Mouse (Mus musculus): ENCODE results near the gene Htr2b. TPM values are rescaled to one million over a fixed set of nuclear protein-coding genes. Genes with fewer than 3 reads are reported as not detected.

The Htr2b gene
- polyA plus RNA-seq (2015; fragmentation: Nextera tagmentation; extraction: Ambion mirVana) = 1.2 TPM in 2 replicates

DNA sequence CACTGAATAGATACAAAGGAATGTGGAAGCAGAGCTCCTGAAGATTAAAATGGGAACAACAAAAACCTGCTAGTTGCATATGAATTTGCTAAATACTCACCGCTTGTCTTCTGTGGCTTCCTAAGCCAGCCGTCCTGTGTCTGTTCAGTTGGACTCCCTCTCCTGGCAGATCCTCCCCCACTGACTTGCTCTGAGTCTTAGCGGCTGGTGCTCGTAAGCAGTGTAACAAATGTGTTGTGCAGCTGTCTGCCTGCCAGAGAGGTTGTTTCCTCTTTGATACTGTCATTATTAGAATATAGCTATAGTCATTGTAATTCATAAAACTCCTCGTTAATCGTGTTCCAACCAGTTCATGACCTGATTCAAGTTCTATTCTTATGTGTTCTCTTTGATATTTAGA lies at the start of gene Htr2b:
Htr2b (minus strand) TSS at position 192 of the 400 bp plus-strand sequence.
- WGBS = 35% methylated on average over 6 of the region's 6 CpGs
- Histone ChIP-seq H3K4me3 (replicated peaks) (no peak within 1 kb of the TSS), H3K36me3 (0 out of 2 replicates have a peak, but pooled peaks cover 3% of the 10 kb centered on the region), H3K27me3 (replicated peaks) (no peaks in the 10 kb centered on the region), H3K27ac (no peak within 1 kb of the TSS), H3K4me2 (no peak within 1 kb of the TSS), H3K4me1 (0 out of 2 replicates have a peak, but pooled peaks cover 6% of the 10 kb centered on the region), H3K9ac (no peak within 1 kb of the TSS), H3K9me3 (no peaks in the 10 kb centered on the region)
- peak; percentile 31; the same call in 1 of the 2 replicates for ATAC-seq (ENCODE audit: insufficient read depth, low FRiP score, low read depth)

DNA sequence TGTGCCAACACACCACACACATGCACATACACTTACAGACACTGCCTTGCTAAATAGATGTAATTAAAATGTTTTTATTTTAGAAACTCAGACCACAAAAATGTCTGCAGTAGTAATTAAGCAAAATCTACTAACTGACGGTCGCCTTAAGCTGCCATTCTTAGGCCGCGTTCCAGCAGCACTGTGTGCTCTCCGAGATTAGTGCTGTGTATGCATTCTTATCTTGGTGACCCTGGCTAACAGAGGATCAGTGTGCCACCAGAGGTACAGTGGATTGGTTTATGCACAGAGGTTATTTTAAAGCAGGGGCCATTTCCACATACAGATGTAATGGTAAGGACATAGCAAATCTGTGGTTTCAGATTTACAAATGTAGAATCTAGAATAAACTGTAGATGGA lies 49.3 kb upstream of the Htr2b start:
- WGBS = 74% methylated on average over 5 of the region's 5 CpGs
- ATAC-seq (ENCODE audit: insufficient read depth, low FRiP score, low read depth) = peak; percentile 81; the same call in 1 of the 2 replicates
- Histone ChIP-seq H3K4me1 (no peaks in the 10 kb centered on the region), H3K9me3 (no peaks in the 10 kb centered on the region), H3K4me3 (replicated peaks) (no peak overlapping the region), H3K4me2 (no peak overlapping the region), H3K9ac (no peak overlapping the region), H3K27ac (no peak overlapping the region), H3K36me3 (peaks cover 17% of the 10 kb centered on the region; the same call in 1 of the 2 replicates), H3K27me3 (replicated peaks) (no peaks in the 10 kb centered on the region)

DNA sequence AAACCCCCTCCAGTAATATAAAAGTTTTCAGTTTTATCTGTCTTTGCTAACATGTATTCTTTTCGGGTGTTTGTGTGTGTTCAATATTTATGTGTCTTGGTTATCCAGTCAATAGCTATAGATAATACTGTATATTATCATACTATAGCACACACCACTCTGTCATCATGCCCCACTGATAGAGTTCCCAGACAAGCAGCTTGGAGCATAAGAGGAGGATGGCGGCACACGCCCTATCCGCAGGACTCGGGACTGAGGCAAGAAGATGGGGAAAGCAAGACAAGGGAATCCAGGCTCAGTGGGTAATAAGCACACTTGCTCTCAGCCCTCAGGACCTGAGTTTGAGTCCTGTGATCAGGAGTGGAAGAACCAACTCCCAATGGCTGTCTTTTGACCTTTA lies 48.7 kb upstream of the Htr2b start:
- peaks cover 17% of the 10 kb centered on the region; the same call in 1 of the 2 replicates for H3K36me3 ChIP-seq
- no peak overlapping the region for H3K4me2 ChIP-seq

DNA sequence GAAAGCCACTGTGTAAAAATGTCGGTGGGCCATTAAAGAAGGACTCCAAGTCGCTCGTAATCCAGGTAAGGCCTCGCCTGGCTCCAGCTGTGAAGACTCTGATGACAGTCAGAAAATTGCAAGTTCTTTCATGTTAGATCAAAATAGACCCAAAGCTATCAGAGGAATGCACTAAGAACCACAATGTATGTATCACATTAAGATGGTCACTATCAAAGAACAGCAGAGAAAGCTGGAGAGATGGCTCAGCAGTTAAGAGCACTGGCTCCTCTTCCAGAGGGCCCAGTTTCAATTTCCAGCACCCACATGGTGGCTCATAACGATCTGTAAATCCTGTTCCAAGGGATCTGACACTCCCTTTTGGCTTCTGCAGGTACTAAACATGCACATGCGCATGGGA lies 48.3 kb upstream of the Htr2b start:
- 92% methylated on average over 6 of the region's 6 CpGs for WGBS
- peaks cover 17% of the 10 kb centered on the region; the same call in 1 of the 2 replicates for H3K36me3 ChIP-seq
- H3K9ac ChIP-seq = no peak overlapping the region
- no peak overlapping the region for H3K4me2 ChIP-seq
- ATAC-seq (ENCODE audit: insufficient read depth, low FRiP score, low read depth) = no peak; the same call in 1 of the 2 replicates
- H3K4me1 ChIP-seq = peaks cover 6% of the 10 kb centered on the region
- no peak overlapping the region for H3K27ac ChIP-seq
- no peaks in the 10 kb centered on the region for H3K9me3 ChIP-seq
- H3K4me3 ChIP-seq (replicated peaks) = no peak overlapping the region
- H3K27me3 ChIP-seq (replicated peaks) = no peaks in the 10 kb centered on the region

More for the DNA sequence above, 48.7 kb upstream of the Htr2b start:
- Histone ChIP-seq H3K27ac (no peak overlapping the region), H3K27me3 (replicated peaks) (no peaks in the 10 kb centered on the region), H3K4me3 (replicated peaks) (no peak overlapping the region), H3K4me1 (0 out of 2 replicates have a peak, but pooled peaks cover 2% of the 10 kb centered on the region), H3K9ac (no peak overlapping the region), H3K9me3 (no peaks in the 10 kb centered on the region)
- 91% methylated on average over 5 of the region's 5 CpGs for WGBS
- peak; percentile 87 for ATAC-seq (ENCODE audit: insufficient read depth, low FRiP score, low read depth)

DNA sequence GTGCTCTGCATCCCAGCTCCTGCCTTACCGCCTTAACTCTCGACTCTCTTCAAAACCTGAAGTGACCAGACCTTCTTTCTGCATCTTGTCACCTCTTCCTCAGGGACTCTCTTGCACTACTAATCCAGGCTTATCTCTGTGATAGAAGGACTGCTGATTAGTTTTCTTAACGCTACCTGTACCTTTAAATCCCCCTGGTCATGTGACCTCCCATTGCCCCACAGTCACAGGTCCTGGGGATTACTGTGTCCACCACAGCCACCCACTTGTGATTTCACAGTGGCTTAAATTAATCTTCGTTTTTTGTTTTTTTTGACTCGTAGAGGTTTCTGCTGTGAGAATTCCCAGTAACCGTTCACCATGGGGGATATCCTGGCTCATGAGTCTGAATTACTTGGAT lies 44.8 kb upstream of the Htr2b start:
- H3K9me3 ChIP-seq = no peaks in the 10 kb centered on the region
- H3K36me3 ChIP-seq = peaks cover 8% of the 10 kb centered on the region; the same call in 1 of the 2 replicates
- no peak overlapping the region for H3K4me2 ChIP-seq
- peaks cover 6% of the 10 kb centered on the region for H3K4me1 ChIP-seq
- no peaks in the 10 kb centered on the region for H3K27me3 ChIP-seq (replicated peaks)
- H3K9ac ChIP-seq = no peak overlapping the region
- no peak overlapping the region for H3K4me3 ChIP-seq (replicated peaks)
- WGBS = 85% methylated on average over 6 of the region's 6 CpGs
- H3K27ac ChIP-seq = no peak overlapping the region
- no peak for ATAC-seq (ENCODE audit: insufficient read depth, low FRiP score, low read depth)

DNA sequence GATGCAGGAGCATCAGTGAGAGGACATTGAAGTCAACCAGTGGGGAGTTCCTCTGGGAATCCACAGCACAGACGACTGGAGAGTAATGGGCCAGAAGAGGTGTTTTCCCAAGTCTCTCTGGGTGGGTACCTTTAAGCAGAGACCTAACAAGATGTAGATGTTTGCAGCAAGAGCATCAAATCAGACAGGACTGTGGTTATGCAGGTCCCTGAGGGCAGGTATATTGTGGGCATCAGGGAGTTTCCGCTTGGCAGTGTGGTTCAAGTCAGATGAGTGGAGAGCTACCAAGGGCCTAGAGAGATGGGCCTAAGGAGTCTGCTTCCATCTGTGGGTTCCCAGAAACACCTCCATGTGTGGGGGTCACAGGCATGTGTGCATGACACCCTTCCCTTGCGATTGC lies 44.3 kb upstream of the Htr2b start:
- no peaks in the 10 kb centered on the region for H3K27me3 ChIP-seq (replicated peaks)
- H3K4me1 ChIP-seq = peaks cover 6% of the 10 kb centered on the region
- no peak overlapping the region for H3K4me3 ChIP-seq (replicated peaks)
- H3K27ac ChIP-seq = no peak overlapping the region
- no peaks in the 10 kb centered on the region for H3K9me3 ChIP-seq
- no peak for ATAC-seq (ENCODE audit: insufficient read depth, low FRiP score, low read depth)
- no peak overlapping the region for H3K9ac ChIP-seq
- WGBS = 78% methylated on average over 3 of the region's 3 CpGs
- H3K4me2 ChIP-seq = no peak overlapping the region
- peaks cover 7% of the 10 kb centered on the region; the same call in 1 of the 2 replicates for H3K36me3 ChIP-seq

DNA sequence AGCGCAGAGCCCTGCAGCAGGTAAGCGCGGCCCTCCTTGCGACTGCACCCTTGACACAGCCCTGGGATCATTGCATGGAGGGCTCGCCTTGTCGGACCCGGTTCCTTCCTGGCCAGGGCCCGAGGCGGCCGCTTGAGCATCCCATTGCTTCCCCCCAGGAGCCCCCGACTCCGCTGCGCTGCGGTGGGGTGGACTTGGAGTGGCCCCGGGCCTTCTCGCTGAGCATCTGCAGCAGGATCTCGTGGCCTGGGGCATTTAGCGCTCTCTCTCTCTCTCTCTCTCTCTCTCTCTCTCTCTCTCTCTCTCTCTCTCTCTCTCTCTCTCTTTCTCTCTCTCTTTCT lies 43.0 kb upstream of the Htr2b start:
- no peaks in the 10 kb centered on the region for H3K36me3 ChIP-seq
- peaks cover 6% of the 10 kb centered on the region for H3K4me1 ChIP-seq
- peak overlapping the region; percentile 79 for H3K4me3 ChIP-seq (replicated peaks)
- no peaks in the 10 kb centered on the region for H3K9me3 ChIP-seq
- no peak for ATAC-seq (ENCODE audit: insufficient read depth, low FRiP score, low read depth)
- no peak overlapping the region for H3K27ac ChIP-seq
- 0% methylated on average over 17 of the region's 18 CpGs for WGBS
- peak overlapping the region; percentile 49 for H3K9ac ChIP-seq
- H3K27me3 ChIP-seq (replicated peaks) = no peaks in the 10 kb centered on the region
- peak overlapping the region; percentile 83 for H3K4me2 ChIP-seq

DNA sequence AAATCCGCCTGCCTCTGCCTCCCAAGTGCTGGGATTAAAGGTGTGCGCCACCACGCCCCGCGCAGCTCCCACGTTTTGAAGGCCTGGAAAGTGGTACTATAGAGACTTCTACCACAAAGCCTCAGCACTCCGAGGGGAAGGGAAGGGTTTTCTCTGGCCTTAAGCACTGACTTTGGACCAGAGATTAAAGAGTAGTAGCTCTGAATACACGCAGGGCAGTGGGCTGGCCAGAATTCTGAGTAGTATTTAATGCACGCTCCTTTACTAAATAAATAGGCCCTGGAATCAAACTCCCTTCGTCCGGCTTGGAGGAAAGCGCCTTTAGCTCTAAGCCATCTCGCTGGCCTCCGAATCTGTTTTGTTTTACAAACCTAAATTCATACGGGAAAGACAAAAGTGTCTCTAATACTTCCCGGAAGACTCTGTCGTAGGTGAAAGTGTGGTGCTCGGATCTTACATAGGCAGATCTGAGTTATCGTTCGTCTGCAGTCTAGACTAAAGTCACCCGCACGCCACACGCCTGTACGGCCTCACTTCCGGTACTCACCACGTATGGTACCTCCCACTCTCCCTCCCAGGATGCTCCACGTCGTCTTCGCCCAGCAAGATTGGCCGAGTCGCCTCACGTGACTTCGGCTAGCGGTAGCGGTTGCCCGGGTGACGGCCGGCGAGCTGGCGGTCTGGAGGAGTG lies 42.5 kb upstream of the Htr2b start, which contains the start of gene Armc9:
Armc9 (plus strand) TSS at position 648 of the 691 bp plus-strand sequence.
- Histone ChIP-seq H3K4me1 (peaks cover 6% of the 10 kb centered on the region), H3K27ac (peak within 1 kb of the TSS; percentile 73), H3K4me2 (peak within 1 kb of the TSS; percentile 83), H3K27me3 (replicated peaks) (no peaks in the 10 kb centered on the region), H3K9ac (peak within 1 kb of the TSS; percentile 49), H3K4me3 (replicated peaks) (peak within 1 kb of the TSS; percentile 79), H3K36me3 (no peaks in the 10 kb centered on the region), H3K9me3 (no peaks in the 10 kb centered on the region)
- peak; percentile 100 for ATAC-seq (ENCODE audit: insufficient read depth, low FRiP score, low read depth)
- 3% methylated on average over 40 of the region's 40 CpGs for WGBS

DNA sequence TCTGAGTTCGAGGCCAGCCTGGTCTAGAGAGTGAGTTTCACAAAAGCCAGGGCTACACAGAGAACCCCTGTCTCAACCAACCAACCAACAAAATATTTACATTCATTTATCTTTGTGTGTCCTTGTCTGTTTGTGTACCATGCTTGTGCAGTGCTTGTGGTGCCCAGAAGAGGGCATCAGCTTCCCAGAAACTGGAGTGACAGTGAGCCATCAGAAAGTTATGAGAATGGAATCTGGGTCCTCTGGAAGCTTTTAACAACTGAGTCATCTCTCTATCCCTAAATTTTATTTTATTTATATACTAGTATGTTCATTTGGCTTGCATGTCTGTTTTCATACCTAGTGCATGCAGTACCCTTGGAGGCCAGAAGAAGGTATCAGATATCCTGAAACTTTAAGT lies 40.8 kb upstream of the Htr2b start:
- peaks cover 6% of the 10 kb centered on the region for H3K4me1 ChIP-seq
- no peak overlapping the region for H3K9ac ChIP-seq
- WGBS = 88% methylated on average over 1 of the region's 1 CpGs
- no peak overlapping the region for H3K27ac ChIP-seq
- H3K4me2 ChIP-seq = no peak overlapping the region
- ATAC-seq (ENCODE audit: insufficient read depth, low FRiP score, low read depth) = no peak
- H3K4me3 ChIP-seq (replicated peaks) = no peak overlapping the region
- H3K9me3 ChIP-seq = no peaks in the 10 kb centered on the region
- no peaks in the 10 kb centered on the region for H3K36me3 ChIP-seq
- H3K27me3 ChIP-seq (replicated peaks) = no peaks in the 10 kb centered on the region

DNA sequence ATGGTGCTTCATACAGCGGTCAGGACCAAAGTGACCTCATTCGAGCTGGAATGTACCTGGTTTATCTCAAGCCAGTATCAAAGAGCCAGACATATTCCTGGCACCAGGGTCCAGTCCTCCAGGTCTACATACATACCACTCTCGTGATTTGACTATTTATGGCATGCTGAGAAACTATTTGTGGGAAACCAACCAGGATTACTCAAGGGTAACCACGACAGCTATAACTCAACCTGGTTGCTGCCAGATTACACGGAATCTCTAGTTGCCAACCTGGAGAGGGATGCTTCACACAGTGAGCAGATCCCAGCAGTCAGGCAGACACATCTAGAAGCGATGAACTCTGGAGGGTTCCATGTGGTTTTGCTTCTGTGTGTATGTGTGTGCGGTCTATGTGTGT lies 39.6 kb upstream of the Htr2b start:
- Histone ChIP-seq H3K9ac (no peak overlapping the region), H3K4me2 (no peak overlapping the region), H3K4me1 (peaks cover 6% of the 10 kb centered on the region), H3K27ac (no peak overlapping the region), H3K27me3 (replicated peaks) (no peaks in the 10 kb centered on the region), H3K9me3 (no peaks in the 10 kb centered on the region), H3K36me3 (no peaks in the 10 kb centered on the region), H3K4me3 (replicated peaks) (no peak overlapping the region)
- 77% methylated on average over 7 of the region's 7 CpGs for WGBS
- no peak for ATAC-seq (ENCODE audit: insufficient read depth, low FRiP score, low read depth)

DNA sequence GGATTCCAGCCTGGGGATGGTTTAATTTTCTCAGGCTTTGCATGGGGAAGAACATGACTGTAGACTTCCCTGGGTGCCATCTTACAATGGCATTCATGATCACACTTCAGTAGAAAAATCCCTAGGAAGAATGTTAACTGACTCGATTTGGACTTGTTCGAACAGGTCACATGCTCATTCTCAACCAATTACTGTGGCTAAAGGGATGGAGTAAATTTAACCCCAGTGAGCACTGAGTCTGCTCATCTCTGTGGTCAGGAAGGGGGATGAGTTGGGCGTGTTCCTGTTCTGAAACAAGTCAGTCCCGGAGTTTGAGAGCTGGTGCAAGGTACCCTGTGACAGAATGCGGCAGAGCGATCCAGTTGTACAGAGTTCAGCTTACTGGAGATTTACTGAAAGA lies 39.2 kb upstream of the Htr2b start:
- Histone ChIP-seq H3K4me3 (replicated peaks) (no peak overlapping the region), H3K36me3 (no peaks in the 10 kb centered on the region), H3K27me3 (replicated peaks) (no peaks in the 10 kb centered on the region), H3K9ac (no peak overlapping the region), H3K27ac (no peak overlapping the region), H3K4me2 (no peak overlapping the region), H3K9me3 (no peaks in the 10 kb centered on the region), H3K4me1 (peaks cover 6% of the 10 kb centered on the region)
- WGBS = 72% methylated on average over 6 of the region's 6 CpGs
- no peak for ATAC-seq (ENCODE audit: insufficient read depth, low FRiP score, low read depth)

DNA sequence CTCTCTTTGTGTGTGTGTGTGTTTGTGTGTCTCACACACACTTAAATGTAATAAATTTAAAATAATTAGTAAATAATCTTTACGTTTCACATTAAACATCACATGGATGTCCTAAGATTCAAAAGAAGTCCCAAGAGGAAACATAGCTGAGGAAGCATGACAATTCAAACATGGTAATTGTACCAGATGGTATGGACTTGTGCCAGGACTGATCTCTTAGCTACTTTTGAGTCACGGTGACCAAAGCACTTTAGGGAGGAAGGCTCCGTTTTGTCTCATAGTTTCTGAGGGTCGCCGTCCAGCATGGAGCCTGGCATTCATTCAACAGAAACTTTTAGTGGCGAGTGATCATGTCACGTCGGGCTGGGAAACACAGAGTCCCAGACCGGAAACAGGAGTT lies 36.4 kb upstream of the Htr2b start:
- H3K27ac ChIP-seq = no peak overlapping the region
- H3K9me3 ChIP-seq = no peaks in the 10 kb centered on the region
- no peak overlapping the region for H3K9ac ChIP-seq
- ATAC-seq (ENCODE audit: insufficient read depth, low FRiP score, low read depth) = no peak
- no peaks in the 10 kb centered on the region for H3K36me3 ChIP-seq
- H3K4me2 ChIP-seq = no peak overlapping the region
- H3K27me3 ChIP-seq (replicated peaks) = no peaks in the 10 kb centered on the region
- 70% methylated on average over 9 of the region's 9 CpGs for WGBS
- H3K4me1 ChIP-seq = no peaks in the 10 kb centered on the region
- H3K4me3 ChIP-seq (replicated peaks) = no peak overlapping the region
